Mouse (Mus musculus) MEL (cell line): ENCODE data around the gene B3galt5. TPM values are rescaled to one million over a fixed set of nuclear protein-coding genes. Genes with fewer than 3 reads are reported as not detected.

Experiments
- DNase-seq: peaks from one replicate; pipeline ENCODE4 v3.0.0; 2011; ENCODE audit warnings: low read depth, low spot score
- H3K27ac ChIP-seq: 2 replicates; pipeline ENCODE4 v1.5.1; 2012; ENCODE audit warnings: low read depth, mild to moderate bottlenecking, control low read depth, low read length, moderate library complexity; ENCODE audit not compliant: control insufficient read depth
- H3K27me3 ChIP-seq, 2 experiments: fragments of 150-350 bp in 1 of 2; sonication (generic) in 1 of 2; 2 replicates each; pipeline ENCODE4 v1.6.1; 2012; ENCODE audit warnings: low read length in 2 of 2, mild to moderate bottlenecking in 2 of 2, improper control_type of control experiment in 1 of 2, moderate library complexity in 1 of 2; ENCODE audit not compliant: insufficient read depth in 2 of 2, control insufficient read depth in 1 of 2
- H3K36me3 ChIP-seq, 2 experiments: 2 replicates each; pipeline ENCODE4 v1.6.1; 2012 to 2014; ENCODE audit warnings: low read length in 2 of 2, improper control_type of control experiment in 1 of 2, inconsistent platforms in 1 of 2, mild to moderate bottlenecking in 1 of 2; ENCODE audit not compliant: insufficient read depth in 2 of 2, control insufficient read depth in 1 of 2
- H3K4me1 ChIP-seq, 2 experiments: fragments of 150-350 bp in 1 of 2; sonication (generic) in 1 of 2; 2 replicates each; pipeline ENCODE4 v1.6.1; 2012; ENCODE audit warnings: low read length in 2 of 2, improper control_type of control experiment in 1 of 2, mild to moderate bottlenecking in 1 of 2; ENCODE audit not compliant: insufficient read depth in 2 of 2, control insufficient read depth in 1 of 2
- H3K4me3 ChIP-seq, 2 experiments: fragments of 150-350 bp in 1 of 2; sonication (generic) in 1 of 2; 2 replicates each; pipeline ENCODE4 v1.5.1; 2012; ENCODE audit warnings: low read depth in 2 of 2, low read length in 2 of 2, mild to moderate bottlenecking in 2 of 2, moderate library complexity in 2 of 2, control low read depth in 1 of 2, improper control_type of control experiment in 1 of 2; ENCODE audit not compliant: control insufficient read depth in 1 of 2, insufficient read depth in 1 of 2
- H3K79me2 ChIP-seq: 2 replicates; pipeline ENCODE4 v1.6.1; 2012; ENCODE audit warnings: mild to moderate bottlenecking, low read length, moderate library complexity; ENCODE audit not compliant: control insufficient read depth, poor library complexity, insufficient read depth
- H3K9ac ChIP-seq: 2 replicates; pipeline ENCODE4 v1.6.1; 2012; ENCODE audit warnings: low read depth, mild to moderate bottlenecking, control low read depth, low read length, moderate library complexity; ENCODE audit not compliant: control insufficient read depth, poor library complexity, severe bottlenecking
- H3K9me3 ChIP-seq: fragments of 150-350 bp; sonication (generic); replicated peaks from 2 replicates; pipeline ENCODE4 v1.6.1; 2012; ENCODE audit warnings: mild to moderate bottlenecking, low read length, improper control_type of control experiment, moderate library complexity; ENCODE audit not compliant: insufficient read depth
- BHLHE40 ChIP-seq: IDR thresholded peaks from 2 replicates; pipeline ENCODE4 v1.6.1; 2012; ENCODE audit warnings: low read depth, mild to moderate bottlenecking, inconsistent platforms, low read length, improper control_type of control experiment, borderline replicate concordance
- CHD1 ChIP-seq: IDR thresholded peaks from 2 replicates; pipeline ENCODE4 v1.6.1; 2012; ENCODE audit warnings: low read depth, mild to moderate bottlenecking, inconsistent platforms, low read length, improper control_type of control experiment
- CHD2 ChIP-seq: IDR thresholded peaks from 2 replicates; pipeline ENCODE4 v1.6.1; 2011; ENCODE audit warnings: low read length, improper control_type of control experiment
- E2F4 ChIP-seq: IDR thresholded peaks from 2 replicates; pipeline ENCODE4 v1.6.1; 2011; ENCODE audit warnings: low read depth, low read length, improper control_type of control experiment, borderline replicate concordance
- EP300 ChIP-seq, 2 experiments: IDR thresholded peaks; 2 replicates each; pipeline ENCODE4 v1.6.1; 2011; ENCODE audit warnings: improper control_type of control experiment in 2 of 2, low read length in 2 of 2, low read depth in 1 of 2, mild to moderate bottlenecking in 1 of 2
- ETS1 ChIP-seq: IDR thresholded peaks from 2 replicates; pipeline ENCODE4 v1.6.1; 2012; ENCODE audit warnings: low read depth, mild to moderate bottlenecking, inconsistent platforms, low read length, improper control_type of control experiment, moderate library complexity
- GABPA ChIP-seq: IDR thresholded peaks from 2 replicates; pipeline ENCODE4 v1.6.1; 2012; ENCODE audit warnings: low read depth, mild to moderate bottlenecking, inconsistent platforms, low read length, improper control_type of control experiment, moderate library complexity
- GATA1 ChIP-seq: IDR thresholded peaks from 2 replicates; pipeline ENCODE4 v1.6.1; 2011; ENCODE audit warnings: low read depth, low read length, improper control_type of control experiment
- HCFC1 ChIP-seq: IDR thresholded peaks from 2 replicates; pipeline ENCODE4 v1.6.1; 2012; ENCODE audit warnings: low read depth, mild to moderate bottlenecking, inconsistent platforms, low read length, improper control_type of control experiment, moderate library complexity
- JUND ChIP-seq: IDR thresholded peaks from 2 replicates; pipeline ENCODE4 v1.6.1; 2011; ENCODE audit warnings: low read depth, mild to moderate bottlenecking, improper control_type of control experiment, low read length
- MAFK ChIP-seq: IDR thresholded peaks from 2 replicates; pipeline ENCODE4 v1.6.1; 2011; ENCODE audit warnings: low read depth, mild to moderate bottlenecking, low read length, improper control_type of control experiment, borderline replicate concordance
- MAX ChIP-seq: IDR thresholded peaks from 2 replicates; pipeline ENCODE4 v1.6.1; 2011; ENCODE audit warnings: low read length, improper control_type of control experiment
- MAZ ChIP-seq: IDR thresholded peaks from 2 replicates; pipeline ENCODE4 v1.6.1; 2012; ENCODE audit warnings: low read depth, mild to moderate bottlenecking, inconsistent platforms, low read length, improper control_type of control experiment
- MEF2A ChIP-seq: IDR thresholded peaks from 2 replicates; pipeline ENCODE4 v1.6.1; 2014; ENCODE audit warnings: low read depth, mild to moderate bottlenecking, inconsistent platforms, low read length, improper control_type of control experiment; ENCODE audit not compliant: poor library complexity, insufficient replicate concordance, severe bottlenecking; ENCODE audit errors: extremely low read depth
- MYB ChIP-seq: IDR thresholded peaks from 2 replicates; pipeline ENCODE4 v1.6.1; 2011; ENCODE audit warnings: mild to moderate bottlenecking, low read depth, low read length, improper control_type of control experiment
- MYC ChIP-seq: IDR thresholded peaks from 2 replicates; pipeline ENCODE4 v1.6.1; 2011; ENCODE audit warnings: low read depth, mild to moderate bottlenecking, low read length, improper control_type of control experiment, moderate library complexity
- NELFE ChIP-seq: IDR thresholded peaks from 2 replicates; pipeline ENCODE4 v1.6.1; 2011; ENCODE audit warnings: low read depth, low read length, improper control_type of control experiment
- NRF1 ChIP-seq: IDR thresholded peaks from 2 replicates; pipeline ENCODE4 v1.6.1; 2014; ENCODE audit warnings: low read depth, mild to moderate bottlenecking, inconsistent platforms, low read length, improper control_type of control experiment, moderate library complexity; ENCODE audit not compliant: poor library complexity, insufficient read depth, severe bottlenecking
- POLR2A ChIP-seq, 2 experiments: IDR thresholded peaks; 2 replicates each; pipeline ENCODE4 v1.6.1; 2011 to 2012; ENCODE audit warnings: low read length in 2 of 2, mild to moderate bottlenecking in 2 of 2, control low read depth in 1 of 2, improper control_type of control experiment in 1 of 2, low read depth in 1 of 2, moderate library complexity in 1 of 2; ENCODE audit not compliant: control insufficient read depth in 1 of 2, insufficient read depth in 1 of 2, poor library complexity in 1 of 2
- POLR2AphosphoS5 ChIP-seq: IDR thresholded peaks from 2 replicates; pipeline ENCODE4 v1.6.1; 2012; ENCODE audit warnings: low read depth, borderline replicate concordance, mild to moderate bottlenecking, inconsistent platforms, low read length, moderate library complexity, mixed read lengths
- RAD21 ChIP-seq: IDR thresholded peaks from 2 replicates; pipeline ENCODE4 v1.6.1; 2011; ENCODE audit warnings: mild to moderate bottlenecking, low read depth, low read length, improper control_type of control experiment
- RCOR1 ChIP-seq: IDR thresholded peaks from 2 replicates; pipeline ENCODE4 v1.6.1; 2012; ENCODE audit warnings: low read depth, mild to moderate bottlenecking, inconsistent platforms, low read length, improper control_type of control experiment
- SIN3A ChIP-seq: IDR thresholded peaks from 2 replicates; pipeline ENCODE4 v1.6.1; 2012; ENCODE audit warnings: low read length, improper control_type of control experiment, inconsistent platforms
- SMC3 ChIP-seq: IDR thresholded peaks from 2 replicates; pipeline ENCODE4 v1.6.1; 2011; ENCODE audit warnings: low read depth, low read length, improper control_type of control experiment
- TCF12 ChIP-seq: IDR thresholded peaks from 2 replicates; pipeline ENCODE4 v1.6.1; 2014; ENCODE audit warnings: low read depth, mild to moderate bottlenecking, inconsistent platforms, low read length, improper control_type of control experiment, moderate library complexity
- UBTF ChIP-seq: IDR thresholded peaks from 2 replicates; pipeline ENCODE4 v1.6.1; 2012; ENCODE audit warnings: low read depth, mild to moderate bottlenecking, inconsistent platforms, low read length, improper control_type of control experiment, moderate library complexity, borderline replicate concordance; ENCODE audit not compliant: insufficient read depth
- USF1 ChIP-seq: IDR thresholded peaks from 2 replicates; pipeline ENCODE4 v1.6.1; 2014; ENCODE audit warnings: low read depth, mild to moderate bottlenecking, inconsistent platforms, low read length, improper control_type of control experiment, moderate library complexity
- USF2 ChIP-seq, 2 experiments: IDR thresholded peaks; 2 replicates each; pipeline ENCODE4 v1.6.1; 2011 to 2012; ENCODE audit warnings: improper control_type of control experiment in 2 of 2, low read length in 2 of 2, borderline replicate concordance in 1 of 2, inconsistent platforms in 1 of 2, low read depth in 1 of 2, mild to moderate bottlenecking in 1 of 2; ENCODE audit not compliant: insufficient read depth in 1 of 2
- ZC3H11A ChIP-seq: IDR thresholded peaks from 2 replicates; pipeline ENCODE4 v1.6.1; 2012; ENCODE audit warnings: low read depth, mild to moderate bottlenecking, inconsistent platforms, low read length, improper control_type of control experiment
- ZKSCAN1 ChIP-seq: IDR thresholded peaks from 2 replicates; pipeline ENCODE4 v1.6.1; 2012; ENCODE audit warnings: low read depth, mild to moderate bottlenecking, inconsistent platforms, low read length, improper control_type of control experiment, moderate library complexity
- ZMIZ1 ChIP-seq: IDR thresholded peaks from 2 replicates; pipeline ENCODE4 v1.6.1; 2012; ENCODE audit warnings: low read depth, mild to moderate bottlenecking, inconsistent platforms, low read length, improper control_type of control experiment, moderate library complexity
- ZNF384 ChIP-seq: IDR thresholded peaks from 2 replicates; pipeline ENCODE4 v1.6.1; 2012; ENCODE audit warnings: low read depth, mild to moderate bottlenecking, inconsistent platforms, low read length, improper control_type of control experiment
- polyA plus RNA-seq, 2 experiments: library from polyadenylated mRNA; stranded (reverse) in 1 of 2; unstranded in 1 of 2; fragments of >175 nt in 1 of 2; fragments of >200 nt in 1 of 2; gene quantifications; 2 replicates each; pipeline versions ENCODE4 v1.2.1 to v1.2.4; 2012; ENCODE audit warnings: low replicate concordance in 2 of 2, low read depth in 1 of 2; ENCODE audit not compliant: insufficient read length in 2 of 2, insufficient read depth in 1 of 2, missing spikeins in 1 of 2
- total RNA-seq: library from RNA; depleted of rRNA; stranded (reverse); fragments of 300-350 nt; gene quantifications from 2 replicates; pipeline ENCODE4 v1.2.3, GENCODE M21; 2012

The B3galt5 gene
- total and polyA plus RNA-seq, 3 experiments, result not detected

DNA sequence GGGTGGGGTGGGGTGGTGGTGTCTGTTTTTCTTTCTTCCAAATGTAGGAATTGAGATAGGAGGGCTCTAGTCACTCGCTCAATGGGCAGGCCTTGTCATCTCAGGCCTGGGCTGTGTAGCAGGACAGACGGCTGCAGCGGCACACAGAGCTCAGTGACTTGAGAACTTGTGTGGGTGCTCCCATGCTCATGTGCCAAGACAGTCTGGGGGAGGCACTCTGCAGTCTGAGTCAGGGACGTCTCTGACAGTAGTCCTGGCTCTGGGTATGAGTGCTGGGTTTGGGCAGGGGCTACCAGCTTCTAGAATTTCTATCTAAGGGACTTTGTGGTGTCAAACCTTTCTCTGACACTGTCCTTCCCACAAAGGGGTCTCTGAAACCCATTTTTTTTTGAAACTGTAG is 106.3 kb downstream of the B3galt5 start:
- Histone ChIP-seq H3K4me1 (no peaks in the 10 kb centered on the region), H3K9me3 (no peaks in the 10 kb centered on the region), H3K27me3 (peaks cover 0 to 1% of the 10 kb centered on the region in 2 experiments; a peak in 1 of 4 replicates), H3K4me3 (no peak overlapping the region), H3K36me3 (no peaks in the 10 kb centered on the region), H3K9ac (no peak overlapping the region), H3K79me2 (no peaks in the 10 kb centered on the region), H3K27ac (no peak overlapping the region)
- TF ChIP-seq TCF12 (no peak), ZKSCAN1 (no peak)
- DNase-seq, result no peak

DNA sequence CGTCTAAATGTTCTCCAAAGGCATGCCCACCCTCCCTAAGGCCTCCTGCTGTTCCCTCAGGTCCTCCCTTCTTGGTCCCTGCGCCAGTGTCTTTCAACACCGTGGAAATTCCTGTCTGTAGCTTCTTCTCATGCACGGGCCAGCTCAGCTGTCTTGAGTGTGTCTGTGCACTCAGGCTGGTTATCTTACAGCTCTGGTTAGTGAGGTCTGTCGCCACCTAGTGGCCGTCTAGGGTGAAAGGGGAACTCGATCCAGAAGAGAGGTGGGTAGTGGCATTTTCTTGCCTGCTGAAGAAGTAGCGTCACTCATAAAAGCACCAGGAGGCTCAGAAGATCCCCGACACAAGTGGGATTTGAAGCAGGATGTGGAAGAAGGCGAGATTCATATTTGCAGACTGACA is 109.5 kb downstream of the B3galt5 start:
- peak; percentile 89 for DNase-seq
- Histone ChIP-seq H3K79me2 (no peaks in the 10 kb centered on the region), H3K9ac (no peak overlapping the region), H3K4me3 (0 out of 4 replicates have a peak overlapping the region, but pooled peaks of 1 of the 2 experiments have one; percentile 1), H3K27me3 (no peaks in the 10 kb centered on the region), H3K27ac (no peak overlapping the region), H3K36me3 (no peaks in the 10 kb centered on the region), H3K4me1 (no peaks in the 10 kb centered on the region), H3K9me3 (no peaks in the 10 kb centered on the region)
- TF ChIP-seq BHLHE40 (no peak), MYB (no peak), MEF2A (no peak), SIN3A (no peak), CHD1 (no peak), USF2 (IDR thresholded peaks at IDR 0.05; ENCODE audit: borderline replicate concordance in 1 of 2, insufficient read depth in 1 of 2, low read depth in 1 of 2, low read length in 2 of 2) (no peak), GATA1 (peak; percentile 42; the same call in 1 of the 2 replicates), NRF1 (no peak), GABPA (no peak), EP300 (IDR thresholded peaks at IDR 0.05; ENCODE audit: low read depth in 1 of 2, low read length in 2 of 2) (no peak), SMC3 (peak; percentile 75), USF1 (no peak), RCOR1 (no peak), ZMIZ1 (no peak), MAX (no peak), RAD21 (peak; percentile 79), MYC (no peak), ZC3H11A (peak; percentile 52), NELFE (no peak), HCFC1 (no peak), E2F4 (no peak), ZNF384 (no peak), ETS1 (no peak), POLR2AphosphoS5 (no peak), POLR2A (IDR thresholded peaks at IDR 0.05; ENCODE audit: control insufficient read depth in 1 of 2, insufficient read depth in 1 of 2, low read depth in 1 of 2, low read length in 2 of 2, poor library complexity in 1 of 2) (no peak), MAFK (no peak), MAZ (no peak), JUND (no peak), TCF12 (no peak), UBTF (no peak), CHD2 (no peak)
